Mouse (Mus musculus) cerebral cortex, adult 2 months (tissue): ENCODE results near the gene Taf3.

Experiments
- WGBS: fragments of 180-500 bp; shearing (Covaris S2); methylation state at CpG from one replicate; pipeline ENCODE4 v1.1.7; 2018; 5-methylcytosine and 5-hydroxymethylcytosine counted together

Taf3 gene

DNA sequence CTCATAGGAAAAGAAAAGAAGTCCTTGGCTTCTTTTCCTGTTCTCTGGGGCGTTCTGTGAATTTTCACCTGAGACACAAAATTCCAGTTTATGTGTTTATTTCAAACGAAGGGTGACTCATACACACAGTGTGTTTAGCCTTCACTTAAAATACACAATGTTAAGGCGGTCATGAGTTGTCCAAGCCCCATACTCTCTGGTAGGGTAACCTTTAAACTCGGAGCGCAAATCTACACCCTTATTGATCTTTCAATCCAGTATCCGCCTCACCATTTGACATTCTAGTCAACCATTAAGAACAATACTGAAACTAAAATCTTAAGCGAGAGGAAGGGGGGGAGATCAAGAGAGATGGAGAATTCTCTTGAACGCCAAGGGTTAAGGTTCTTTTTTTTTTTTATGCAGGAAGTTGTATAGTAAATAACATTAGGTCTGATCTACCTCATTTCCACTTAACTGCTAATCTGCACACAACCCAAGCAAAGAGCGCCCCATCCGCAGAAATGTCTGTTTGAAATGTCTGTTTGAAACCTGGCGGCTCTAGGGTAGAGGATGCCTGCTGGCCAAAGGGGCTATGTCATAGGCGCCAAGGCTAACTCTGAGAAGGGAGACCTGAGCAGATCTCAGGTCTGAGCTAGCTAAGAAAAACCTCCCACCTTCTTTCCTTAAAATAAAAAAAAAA, 172.6 kb downstream of the Taf3 start:
- 33% methylated on average over 12 of the region's 12 CpGs for WGBS

GRCm38 (mm10) chr2:9875220-9875619, 173.2 kb downstream of the Taf3 start:
- WGBS = 31% methylated on average over 4 of the region's 4 CpGs

- 17% methylated on average over 39 of the region's 39 CpGs for WGBS
Observed at GRCm38 (mm10) chr2:9874467-9875219, 173.8 kb downstream of the Taf3 start.

DNA sequence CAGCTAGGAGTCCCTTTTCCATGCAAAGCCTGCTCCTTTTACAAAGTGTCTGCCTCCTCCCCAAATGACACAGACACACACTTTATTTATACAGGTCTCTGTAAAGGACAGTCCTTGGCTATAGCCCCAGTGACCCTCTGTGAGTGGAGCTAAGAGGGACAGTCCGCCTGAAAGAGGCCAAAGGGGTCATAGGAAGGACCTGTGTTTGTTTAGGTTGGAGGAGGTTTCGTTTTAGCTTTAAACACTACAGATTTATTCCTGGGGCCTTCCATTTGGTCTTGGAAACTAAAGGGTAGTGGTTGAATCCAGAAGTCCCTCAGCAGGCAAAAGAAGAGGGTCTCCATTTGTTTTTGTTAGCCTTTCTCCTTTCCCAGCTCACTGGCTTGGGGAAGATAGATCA, 174.6 kb downstream of the Taf3 start:
- 56% methylated on average over 2 of the region's 2 CpGs for WGBS

- WGBS = 16% methylated on average over 12 of the region's 12 CpGs
Observed at GRCm38 (mm10) chr2:9872682-9873081, 175.7 kb downstream of the Taf3 start.

GRCm38 (mm10) chr2:9871798-9872197, 176.6 kb downstream of the Taf3 start:
- WGBS = 69% methylated on average over 6 of the region's 6 CpGs

DNA sequence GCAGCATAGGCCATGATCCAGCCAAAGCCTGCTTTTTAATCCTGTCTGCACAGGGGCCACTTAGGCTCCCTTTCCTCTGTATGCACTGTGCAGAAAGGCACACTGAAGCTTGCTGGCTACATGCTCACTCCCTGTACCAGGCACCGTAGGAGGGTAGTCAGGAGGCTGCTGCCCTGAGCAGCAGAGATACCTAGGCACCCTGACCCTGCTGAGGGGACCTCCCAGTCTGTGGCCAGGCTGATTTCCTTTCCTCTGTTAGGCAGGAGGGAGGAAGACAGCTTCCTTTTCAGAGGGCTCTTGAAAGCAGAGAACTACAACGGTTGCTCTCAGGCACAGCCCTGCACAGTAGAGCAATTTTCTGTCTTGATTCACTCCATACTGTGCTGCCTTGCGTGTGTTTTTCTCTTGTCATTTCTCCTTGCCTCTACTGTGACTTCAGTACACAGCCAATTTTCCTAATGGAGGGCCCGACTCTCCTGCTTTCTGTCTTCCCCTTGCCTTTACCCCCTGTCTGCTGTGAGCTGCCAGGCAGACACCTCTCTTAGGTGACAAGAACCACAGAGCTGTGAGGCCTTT, 177.2 kb downstream of the Taf3 start:
- WGBS = 69% methylated on average over 4 of the region's 4 CpGs

GRCm38 (mm10) chr2:9867092-9867825, 181.1 kb downstream of the Taf3 start:
- WGBS = 80% methylated on average over 12 of the region's 12 CpGs
